Mouse (Mus musculus) MEL (cell line): Measurements from ENCODE around the gene Abhd8.

Source experiments
- CHD1 ChIP-seq: IDR thresholded peaks from 2 replicates; pipeline ENCODE4 v1.6.1; 2012; ENCODE audit warnings: low read depth, mild to moderate bottlenecking, inconsistent platforms, low read length, improper control_type of control experiment
- CTCF ChIP-seq, 3 experiments: IDR thresholded peaks in 2 of 3; conservative IDR thresholded peaks in 1 of 3; 2 replicates each; pipeline ENCODE4 v1.5.1; 2011 to 2012; ENCODE audit warnings: low read length in 3 of 3, low read depth in 2 of 3, mild to moderate bottlenecking in 2 of 3, improper control_type of control experiment in 1 of 3, inconsistent platforms in 1 of 3, mixed read lengths in 1 of 3, moderate library complexity in 1 of 3; ENCODE audit not compliant: control insufficient read depth in 1 of 3, insufficient read depth in 1 of 3, poor library complexity in 1 of 3, severe bottlenecking in 1 of 3
- EP300 ChIP-seq, 2 experiments: IDR thresholded peaks; 2 replicates each; pipeline ENCODE4 v1.6.1; 2011; ENCODE audit warnings: improper control_type of control experiment in 2 of 2, low read length in 2 of 2, low read depth in 1 of 2, mild to moderate bottlenecking in 1 of 2
- MEF2A ChIP-seq: IDR thresholded peaks from 2 replicates; pipeline ENCODE4 v1.6.1; 2014; ENCODE audit warnings: low read depth, mild to moderate bottlenecking, inconsistent platforms, low read length, improper control_type of control experiment; ENCODE audit not compliant: poor library complexity, insufficient replicate concordance, severe bottlenecking; ENCODE audit errors: extremely low read depth
- POLR2A ChIP-seq, 2 experiments: IDR thresholded peaks; 2 replicates each; pipeline ENCODE4 v1.6.1; 2011 to 2012; ENCODE audit warnings: low read length in 2 of 2, mild to moderate bottlenecking in 2 of 2, control low read depth in 1 of 2, improper control_type of control experiment in 1 of 2, low read depth in 1 of 2, moderate library complexity in 1 of 2; ENCODE audit not compliant: control insufficient read depth in 1 of 2, insufficient read depth in 1 of 2, poor library complexity in 1 of 2
- SIN3A ChIP-seq: IDR thresholded peaks from 2 replicates; pipeline ENCODE4 v1.6.1; 2012; ENCODE audit warnings: low read length, improper control_type of control experiment, inconsistent platforms
- TCF12 ChIP-seq: IDR thresholded peaks from 2 replicates; pipeline ENCODE4 v1.6.1; 2014; ENCODE audit warnings: low read depth, mild to moderate bottlenecking, inconsistent platforms, low read length, improper control_type of control experiment, moderate library complexity
- UBTF ChIP-seq: IDR thresholded peaks from 2 replicates; pipeline ENCODE4 v1.6.1; 2012; ENCODE audit warnings: low read depth, mild to moderate bottlenecking, inconsistent platforms, low read length, improper control_type of control experiment, moderate library complexity, borderline replicate concordance; ENCODE audit not compliant: insufficient read depth
- USF1 ChIP-seq: IDR thresholded peaks from 2 replicates; pipeline ENCODE4 v1.6.1; 2014; ENCODE audit warnings: low read depth, mild to moderate bottlenecking, inconsistent platforms, low read length, improper control_type of control experiment, moderate library complexity
- ZC3H11A ChIP-seq: IDR thresholded peaks from 2 replicates; pipeline ENCODE4 v1.6.1; 2012; ENCODE audit warnings: low read depth, mild to moderate bottlenecking, inconsistent platforms, low read length, improper control_type of control experiment
- ZNF384 ChIP-seq: IDR thresholded peaks from 2 replicates; pipeline ENCODE4 v1.6.1; 2012; ENCODE audit warnings: low read depth, mild to moderate bottlenecking, inconsistent platforms, low read length, improper control_type of control experiment

DNA sequence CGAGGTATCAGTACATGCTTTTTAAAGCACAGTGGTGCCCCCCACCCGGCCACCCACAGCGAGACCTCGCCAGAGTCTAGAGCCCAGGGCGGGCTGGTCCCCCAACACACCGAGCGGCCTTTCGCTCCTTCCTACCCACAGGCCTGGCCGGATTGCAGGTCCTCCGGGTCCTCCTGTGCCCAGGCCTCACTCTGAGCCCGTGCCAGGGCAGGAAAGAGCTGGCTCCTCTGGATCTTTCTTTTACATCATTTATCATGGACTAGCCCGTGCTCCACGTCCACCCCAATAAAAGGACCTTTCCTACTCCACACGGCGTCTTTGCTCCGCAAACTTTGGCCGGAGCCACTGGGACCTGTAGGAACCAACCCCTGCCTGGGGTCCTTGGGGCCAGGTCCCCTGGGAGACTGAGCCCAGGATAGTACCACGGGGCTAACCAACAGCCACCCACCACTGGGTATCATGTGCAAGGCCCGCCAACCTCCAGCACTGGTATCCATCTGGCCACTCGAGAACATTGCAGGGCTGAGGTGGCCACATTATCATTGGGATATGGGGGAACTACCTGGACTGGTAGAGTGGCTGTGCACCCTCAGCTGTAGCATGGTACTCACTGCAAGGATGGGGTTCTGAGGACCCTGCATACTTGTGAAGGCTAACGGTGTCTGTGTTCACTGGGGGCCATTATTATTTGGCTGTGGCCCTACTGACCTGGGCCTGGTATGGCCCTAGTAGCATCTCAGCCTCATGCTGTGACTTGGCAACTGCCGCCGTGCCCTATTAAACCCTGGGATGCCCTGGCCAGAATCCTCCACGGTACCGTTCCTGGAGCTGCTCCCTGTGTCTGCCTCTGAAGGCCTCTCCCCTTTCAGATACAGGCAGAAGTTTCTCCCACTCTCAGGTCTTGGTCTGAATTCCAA is 11.6 kb upstream of the Abhd8 start:
- TF ChIP-seq ZNF384 (no peak), POLR2A (IDR thresholded peaks at IDR 0.05; ENCODE audit: control insufficient read depth in 1 of 2, insufficient read depth in 1 of 2, low read depth in 1 of 2, low read length in 2 of 2, poor library complexity in 1 of 2) (no peak), CTCF (IDR thresholded peaks at IDR 0.05 in 2 of 3, conservative IDR thresholded peaks at IDR 0.05 in 1 of 3; ENCODE audit: control insufficient read depth in 1 of 3, insufficient read depth in 1 of 3, low read depth in 2 of 3, low read length in 3 of 3, poor library complexity in 1 of 3, severe bottlenecking in 1 of 3) (no peak), ZC3H11A (no peak), MEF2A (no peak), UBTF (no peak), EP300 (IDR thresholded peaks at IDR 0.05; ENCODE audit: low read depth in 1 of 2, low read length in 2 of 2) (no peak), CHD1 (no peak), USF1 (no peak), TCF12 (no peak), SIN3A (no peak)
